Mouse (Mus musculus) thymus, adult 2 months (tissue): ENCODE measurements around the gene B4galnt4. TPM values are rescaled to one million over a fixed set of nuclear protein-coding genes. Genes with fewer than 3 reads are reported as not detected.
"Not testable (repeated sequence)": the region's sequence is repeated elsewhere in the genome, so short reads cannot be mapped to it uniquely, and the experiment has no call there.

Experiments
- DNase-seq: peaks from one replicate; pipeline ENCODE4 v3.0.0; 2021
- H3K27ac ChIP-seq: fragments of 200-500 bp; 2 replicates; pipeline ENCODE4 v1.5.1; 2012; ENCODE audit warnings: low read length, control low read depth; ENCODE audit not compliant: control insufficient read depth, insufficient read depth
- H3K27me3 ChIP-seq: fragments of 200-500 bp; 2 replicates; pipeline ENCODE4 v1.6.1; 2012; ENCODE audit warnings: mild to moderate bottlenecking, low read length, moderate library complexity, mixed read lengths; ENCODE audit not compliant: control insufficient read depth, insufficient read depth
- H3K36me3 ChIP-seq: fragments of 200-500 bp; 2 replicates; pipeline ENCODE4 v1.6.1; 2012; ENCODE audit warnings: mild to moderate bottlenecking, low read length, moderate library complexity; ENCODE audit not compliant: control insufficient read depth, insufficient read depth
- H3K4me1 ChIP-seq: fragments of 200-500 bp; replicated peaks from 2 replicates; pipeline ENCODE4 v1.6.1; 2012; ENCODE audit warnings: low read length; ENCODE audit not compliant: control insufficient read depth, insufficient read depth
- H3K4me3 ChIP-seq: fragments of 200-500 bp; 2 replicates; pipeline ENCODE4 v1.5.1; 2012; ENCODE audit warnings: mild to moderate bottlenecking, low read length, control low read depth, moderate library complexity; ENCODE audit not compliant: control insufficient read depth, insufficient read depth
- CTCF ChIP-seq: fragments of 200-500 bp; IDR thresholded peaks from 2 replicates; pipeline ENCODE4 v1.5.1; 2012; ENCODE audit warnings: mild to moderate bottlenecking, control low read depth, low read length, moderate library complexity, borderline replicate concordance; ENCODE audit not compliant: control insufficient read depth, poor library complexity, insufficient read depth; ENCODE audit errors: extremely low read depth
- POLR2A ChIP-seq: fragments of 200-500 bp; IDR thresholded peaks from 2 replicates; pipeline ENCODE4 v1.6.1; 2012; ENCODE audit warnings: mild to moderate bottlenecking, low read length, control low read depth, moderate library complexity; ENCODE audit not compliant: control insufficient read depth, poor library complexity, insufficient read depth; ENCODE audit errors: extremely low read depth
- WGBS: fragments of 180-500 bp; shearing (Covaris S2); methylation state at CpG from one replicate; pipeline ENCODE4 v1.1.7; 2018; 5-methylcytosine and 5-hydroxymethylcytosine counted together
- polyA plus RNA-seq: library from polyadenylated mRNA; depleted of rRNA; stranded (reverse); fragments of >200 nt; gene quantifications from 2 replicates; pipeline ENCODE4 v1.2.3, GENCODE M21; 2012

Gene B4galnt4
- polyA plus RNA-seq, 1 experiment, result 1.4 TPM

DNA sequence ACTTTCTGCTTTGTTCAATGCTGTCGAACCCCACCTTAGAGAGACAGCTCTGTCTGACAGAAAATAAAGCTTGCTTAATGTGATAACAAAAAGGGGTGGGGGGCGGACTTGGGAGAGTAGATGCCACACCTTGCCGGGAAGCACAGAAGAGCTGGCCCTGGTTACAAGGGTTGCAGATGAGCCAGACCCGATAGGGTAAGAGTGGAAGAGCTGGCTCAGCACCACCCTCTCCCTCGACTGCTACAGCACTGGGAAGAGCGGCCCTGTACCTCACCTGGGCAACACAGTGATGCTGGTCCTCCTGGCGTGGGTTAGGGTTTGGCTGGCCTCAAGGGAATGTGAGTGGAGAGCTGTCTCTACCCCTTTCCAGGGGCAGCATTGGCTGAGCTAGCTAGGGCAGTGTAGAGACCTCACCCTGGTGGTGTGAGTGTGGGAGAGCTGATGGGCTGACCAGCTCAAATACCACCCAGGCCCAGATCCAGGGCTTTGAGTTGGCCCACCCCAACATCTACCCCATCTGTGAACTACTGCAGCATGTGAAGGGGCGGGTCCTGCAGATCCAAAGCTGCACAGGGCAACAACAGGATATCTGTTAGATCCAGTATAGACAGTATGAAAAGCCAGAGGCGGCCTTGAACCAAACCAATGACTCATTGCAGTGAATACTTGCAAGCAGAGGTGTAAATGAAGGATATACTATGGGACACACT lies 28.3 kb upstream of the B4galnt4 start:
- WGBS, result 89% methylated on average over 9 of the region's 9 CpGs
- Histone ChIP-seq H3K36me3 (no peaks in the 10 kb centered on the region), H3K27ac (no peak overlapping the region), H3K4me3 (no peak overlapping the region), H3K4me1 (peaks cover under 1% of the 10 kb centered on the region; the same call in 1 of the 2 replicates), H3K27me3 (no peaks in the 10 kb centered on the region)
- no peak for DNase-seq
- TF ChIP-seq CTCF, result no peak
- TF ChIP-seq POLR2A, result no peak

DNA sequence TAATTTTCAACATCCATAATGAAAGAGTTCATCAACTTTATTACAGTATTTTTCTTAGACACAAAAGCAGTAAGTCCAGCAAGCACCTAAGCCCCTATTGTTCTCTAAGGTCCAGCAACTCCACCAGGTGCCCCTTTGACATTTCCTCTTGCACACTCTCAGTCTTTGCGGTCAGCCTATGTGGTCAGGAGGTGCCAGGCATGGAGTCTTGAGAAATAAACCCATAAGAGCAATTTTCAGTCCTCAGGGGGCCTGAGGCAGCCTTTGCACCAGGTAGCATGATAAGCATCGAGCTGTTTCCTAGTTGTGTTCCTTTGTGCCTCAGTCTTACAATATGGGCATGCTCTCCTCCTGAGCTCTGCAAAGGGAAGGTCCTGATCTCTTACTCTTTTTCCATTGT lies 24.3 kb upstream of the B4galnt4 start:
- WGBS, result 50% methylated on average over 1 of the region's 2 CpGs
- DNase-seq, H3K4me1 ChIP-seq, H3K27me3 ChIP-seq, H3K36me3 ChIP-seq, H3K27ac ChIP-seq, H3K4me3 ChIP-seq: not testable (repeated sequence)

DNA sequence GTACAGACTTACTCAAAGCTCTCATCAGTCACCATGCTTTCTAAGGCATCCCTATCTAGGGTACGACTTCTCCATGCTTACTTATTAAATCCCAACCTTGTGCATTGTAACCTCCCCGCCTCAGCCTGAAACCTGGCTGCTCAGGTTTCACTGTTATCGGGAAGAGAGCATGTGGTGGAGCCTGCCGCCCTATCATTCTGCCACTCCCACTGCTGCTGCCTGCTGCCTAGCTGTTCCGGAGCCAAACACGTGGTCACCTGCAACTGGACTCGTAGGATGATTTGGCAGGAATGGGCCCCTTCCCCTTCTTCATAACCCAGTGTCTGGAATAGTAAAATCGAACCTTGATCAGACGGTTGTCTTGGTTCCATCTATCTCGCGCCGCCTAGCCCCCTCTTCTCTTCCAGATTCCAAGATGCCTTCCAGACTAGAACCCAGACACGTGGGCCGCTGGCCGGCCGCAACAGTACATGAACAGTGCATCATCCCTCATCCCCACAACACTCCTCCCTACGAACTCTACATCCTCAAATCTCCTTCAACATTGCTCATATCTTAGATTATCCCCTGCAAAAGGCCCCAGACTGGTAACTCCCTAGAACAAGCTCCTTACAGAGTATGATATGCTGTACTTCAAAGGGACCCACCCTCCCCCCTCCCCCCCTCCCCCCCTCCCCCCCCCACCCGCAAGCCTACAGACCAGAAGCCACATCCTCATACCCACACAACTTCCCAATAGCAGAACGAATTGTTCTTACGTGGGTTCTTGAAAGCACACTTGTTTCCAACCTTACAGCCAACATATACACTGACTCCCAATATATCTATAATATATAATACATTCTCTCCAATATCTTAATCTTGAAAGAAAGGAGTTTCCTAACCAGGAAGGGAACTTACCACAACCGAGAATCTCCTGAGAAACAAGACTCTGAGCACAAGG lies 22.5 kb upstream of the B4galnt4 start:
- no peak for DNase-seq
- TF ChIP-seq POLR2A, result no peak
- TF ChIP-seq CTCF, result no peak
- no peak overlapping the region for H3K27ac ChIP-seq
- H3K27me3 ChIP-seq, result no peaks in the 10 kb centered on the region
- H3K36me3 ChIP-seq, result no peaks in the 10 kb centered on the region
- 47% methylated on average over 20 of the region's 21 CpGs for whole genome bisulfite sequencing
- H3K4me1 ChIP-seq, result peaks cover 21% of the 10 kb centered on the region
- no peak overlapping the region for H3K4me3 ChIP-seq

DNA sequence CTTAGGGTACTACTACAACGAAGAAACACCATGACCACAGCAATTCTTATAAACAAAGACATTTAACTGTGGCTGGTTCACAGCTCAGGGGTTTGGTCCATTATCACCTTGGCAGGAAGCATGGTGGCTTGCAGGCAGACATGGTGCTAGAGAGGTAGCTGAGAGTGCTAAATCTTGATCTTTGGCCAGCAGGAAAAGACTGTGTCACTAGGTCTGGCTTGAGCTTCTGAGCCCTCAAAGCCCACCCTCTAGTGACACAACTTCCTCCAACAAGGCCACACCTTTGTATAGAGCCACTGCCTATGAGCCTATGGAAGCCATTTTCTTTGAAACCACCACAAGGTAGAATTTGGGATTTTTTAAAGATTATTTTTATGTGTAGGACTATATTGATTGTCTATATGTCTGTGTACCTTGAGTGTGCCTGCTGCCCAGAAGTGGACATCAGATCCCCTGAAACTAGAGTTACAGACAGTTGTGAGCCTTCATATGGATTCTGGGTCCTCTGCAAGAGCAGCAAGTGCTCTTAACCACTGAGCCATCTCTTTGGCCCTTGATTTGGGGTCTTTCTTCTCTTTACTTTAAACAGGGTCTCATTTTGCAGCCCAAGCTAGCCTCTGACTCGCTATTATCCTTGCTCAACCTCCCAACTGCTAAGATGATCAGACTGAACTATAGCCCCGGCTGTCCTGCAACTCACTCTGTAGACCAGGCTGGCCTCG lies 21.4 kb upstream of the B4galnt4 start:
- Histone ChIP-seq H3K4me3 (no peak overlapping the region), H3K4me1 (peaks cover 21% of the 10 kb centered on the region), H3K36me3 (no peaks in the 10 kb centered on the region), H3K27ac (no peak overlapping the region), H3K27me3 (no peaks in the 10 kb centered on the region)
- no peak for DNase-seq
- TF ChIP-seq POLR2A (no peak), CTCF (no peak)
- WGBS, result 89% methylated on average over 4 of the region's 4 CpGs

DNA sequence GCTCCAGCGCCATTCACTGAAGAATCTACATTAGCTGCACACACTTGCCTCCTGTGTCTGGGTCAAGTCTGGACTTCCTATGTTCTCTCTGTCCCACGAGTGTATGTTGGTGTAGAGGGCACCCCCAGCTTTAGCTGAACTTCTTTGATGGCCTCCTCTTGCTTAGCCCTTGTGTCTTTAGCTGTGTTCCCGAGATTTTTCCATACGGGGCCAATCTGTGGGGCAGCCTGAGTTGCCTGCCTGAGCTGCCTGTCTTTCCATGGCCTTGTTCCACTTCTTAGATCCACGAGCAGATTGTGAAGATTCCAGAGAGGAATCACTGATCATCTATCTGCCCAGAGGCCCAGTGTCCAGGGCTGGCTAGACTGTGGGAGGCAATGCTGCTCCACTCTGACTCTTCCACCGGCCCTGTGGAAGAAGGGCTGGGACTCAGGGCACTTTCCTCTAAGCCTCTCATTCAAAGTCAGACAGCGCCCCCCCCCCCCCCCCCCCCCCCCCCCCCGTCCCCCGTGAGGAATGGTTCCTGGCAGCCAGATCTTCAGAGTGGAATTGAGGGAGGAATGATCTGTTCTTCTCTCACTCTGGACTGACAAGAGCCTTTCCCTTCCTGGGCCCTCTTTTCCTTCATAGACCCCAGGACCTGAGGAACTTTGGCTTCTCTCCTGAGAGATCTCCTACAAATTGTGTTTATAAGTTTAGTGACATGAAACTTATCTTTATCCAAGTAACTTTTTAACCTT lies 19.9 kb upstream of the B4galnt4 start:
- no peak overlapping the region for H3K27ac ChIP-seq
- 78% methylated on average over 7 of the region's 9 CpGs for WGBS
- no peak overlapping the region for H3K4me3 ChIP-seq
- H3K36me3 ChIP-seq, result no peaks in the 10 kb centered on the region
- DNase-seq, result no peak
- TF ChIP-seq CTCF (no peak), POLR2A (no peak)
- H3K4me1 ChIP-seq, result peaks cover 21% of the 10 kb centered on the region
- H3K27me3 ChIP-seq, result no peaks in the 10 kb centered on the region

DNA sequence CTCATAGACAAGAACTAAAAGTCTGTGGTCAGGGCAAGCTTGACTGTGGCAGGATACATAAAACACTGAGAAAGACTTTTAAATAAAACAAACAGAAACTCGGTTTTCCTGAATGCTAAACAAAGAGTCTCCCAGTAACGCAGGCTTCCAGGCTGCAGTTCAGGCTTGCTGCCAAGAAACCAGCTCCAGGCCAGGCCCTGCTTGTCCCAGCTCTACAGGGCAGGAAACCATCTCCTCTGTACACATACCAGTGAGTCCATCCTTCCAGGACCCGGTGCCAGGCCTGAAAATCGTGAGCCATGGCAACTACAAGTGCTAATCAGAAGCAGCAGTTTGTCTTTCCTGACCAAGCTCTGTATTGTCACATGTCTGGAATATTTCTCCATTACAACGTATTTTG lies 19.2 kb upstream of the B4galnt4 start:
- 20% methylated on average over 5 of the region's 5 CpGs for WGBS
- no peak for TF ChIP-seq CTCF
- TF ChIP-seq POLR2A, result no peak
- no peak for DNase-seq
- H3K4me3 ChIP-seq, result no peak overlapping the region
- H3K4me1 ChIP-seq, result peaks cover 21% of the 10 kb centered on the region
- no peak overlapping the region for H3K27ac ChIP-seq
- no peaks in the 10 kb centered on the region for H3K27me3 ChIP-seq
- H3K36me3 ChIP-seq, result no peaks in the 10 kb centered on the region
